13 mouse cellular contexts compared by ENCODE assay signal in the genomic region with DNA sequence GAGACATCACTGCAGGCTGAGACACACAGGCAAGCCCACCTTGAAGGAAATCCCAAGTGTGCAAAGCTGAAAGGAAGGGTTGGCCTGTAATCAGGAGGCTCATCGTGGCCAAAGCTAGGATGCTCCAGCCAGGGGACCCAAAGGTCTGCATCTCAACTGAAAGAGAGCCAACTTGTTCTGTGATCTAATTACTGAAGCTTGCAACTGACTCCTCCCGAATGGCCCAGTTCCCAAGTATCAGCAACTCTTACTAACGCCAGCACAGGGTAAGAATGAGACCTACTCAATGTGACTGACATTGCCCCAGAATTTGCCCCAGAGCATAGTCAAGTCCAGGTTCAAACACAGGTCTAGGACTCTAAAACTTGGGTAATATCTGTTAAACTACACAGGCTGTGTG. TPM values are rescaled to one million over a fixed set of nuclear protein-coding genes. Genes with fewer than 3 reads are reported as not detected.
DNase-seq lines count a peak whose midpoint lies in the region; ATAC-seq and TF ChIP-seq lines count a peak whose summit lies in the region.
"Had no signal": no experiment of that assay in that cellular context is flagged by ENCODE, and none has a peak within 500 bp of the region (broad histone marks: within the 10 kb centered on the region; RNA-seq: fewer than 3 reads in every experiment).

No protein-coding gene starts in this region.

- H3K36me3 ChIP-seq in lung, embryonic 14.5 days (ENCODE audit: insufficient read depth): no peaks in the 10 kb centered on the region
- H3K36me3 ChIP-seq in heart, embryonic 16.5 days (ENCODE audit: control insufficient read depth, insufficient read depth): no peaks in the 10 kb centered on the region
- no peaks in the 10 kb centered on the region for H3K36me3 ChIP-seq in midbrain, embryonic 11.5 days (ENCODE audit: control insufficient read depth, insufficient read depth, low read length)
- H3K36me3 ChIP-seq: forebrain, embryonic 15.5 days; heart, embryonic 13.5 days; neural tube, embryonic 13.5 days had no signal

- WGBS in cerebellum, adult 2 months: 15% methylated on average over 3 of the region's 3 CpGs
- WGBS in lung, embryonic 14.5 days: 59% methylated on average over 3 of the region's 3 CpGs
- 56% methylated on average over 3 of the region's 3 CpGs for WGBS in heart, embryonic 16.5 days
- WGBS in midbrain, embryonic 11.5 days: 86% methylated on average over 3 of the region's 3 CpGs

- no peak for DNase-seq in cerebellum, adult 2 months
- no peak for DNase-seq in cerebellum, adult 8-10 months
- DNase-seq in lung, embryonic 14.5 days: peak; percentile 14
- DNase-seq in lung, postnatal 4 days: no peak
- peak; percentile 82 for DNase-seq in retina, postnatal 1 day
- DNase-seq in midbrain, embryonic 11.5 days (ENCODE audit: low spot score, missing footprints): no peak
- DNase-seq in cerebellum, adult 9-11 months: no peak
- DNase-seq: kidney, postnatal 25 days had no signal

- TF ChIP-seq POLR2A in cerebellum, adult 2 months (IDR thresholded peaks at IDR 0.05; ENCODE audit: borderline replicate concordance, insufficient read depth, low read length): no peak

- H3K4me2 ChIP-seq in lung, embryonic 14.5 days: no peak overlapping the region
- H3K4me2 ChIP-seq in heart, embryonic 16.5 days (ENCODE audit: low read depth, low read length): no peak overlapping the region
- H3K4me2 ChIP-seq in midbrain, embryonic 11.5 days: no peak overlapping the region
- H3K4me2 ChIP-seq: forebrain, embryonic 15.5 days; heart, embryonic 13.5 days; neural tube, embryonic 13.5 days had no signal

- H3K9me3 ChIP-seq in lung, embryonic 14.5 days (ENCODE audit: low read depth, low read length): no peaks in the 10 kb centered on the region
- no peaks in the 10 kb centered on the region for H3K9me3 ChIP-seq in heart, embryonic 16.5 days (replicated peaks; ENCODE audit: control insufficient read depth, low read length)
- H3K9me3 ChIP-seq in midbrain, embryonic 11.5 days (ENCODE audit: control insufficient read depth, low read length): no peaks in the 10 kb centered on the region
- H3K9me3 ChIP-seq: forebrain, embryonic 15.5 days; heart, embryonic 13.5 days; neural tube, embryonic 13.5 days had no signal

- no peak for TF ChIP-seq CTCF in cerebellum, adult 2 months (IDR thresholded peaks at IDR 0.05; ENCODE audit: borderline replicate concordance, insufficient read depth, low read depth, low read length)
- TF ChIP-seq CTCF in lung, embryonic 14.5 days (IDR thresholded peaks at IDR 0.05; ENCODE audit: low read depth): no peak

- peak overlapping the region; percentile 50; the same call in 1 of the 2 replicates for H3K27ac ChIP-seq in cerebellum, adult 2 months (ENCODE audit: insufficient read depth, low read length)
- H3K27ac ChIP-seq in lung, embryonic 14.5 days (ENCODE audit: low read depth): no peak overlapping the region
- H3K27ac ChIP-seq in heart, embryonic 16.5 days (ENCODE audit: low read length): 0 out of 2 replicates have a peak overlapping the region, but pooled peaks have one; percentile 28
- H3K27ac ChIP-seq in midbrain, embryonic 11.5 days (ENCODE audit: low read depth, low read length): no peak overlapping the region
- H3K27ac ChIP-seq: forebrain, embryonic 15.5 days; heart, embryonic 13.5 days; neural tube, embryonic 13.5 days had no signal

- H3K4me3 ChIP-seq in cerebellum, adult 2 months (replicated peaks; ENCODE audit: insufficient read depth, low read depth, low read length): no peak overlapping the region
- no peak overlapping the region for H3K4me3 ChIP-seq in lung, embryonic 14.5 days (ENCODE audit: low read depth, low read length)
- no peak overlapping the region for H3K4me3 ChIP-seq in heart, embryonic 16.5 days (ENCODE audit: low read length)
- no peak overlapping the region for H3K4me3 ChIP-seq in midbrain, embryonic 11.5 days (ENCODE audit: low read depth, low read length)
- H3K4me3 ChIP-seq: forebrain, embryonic 15.5 days; heart, embryonic 13.5 days; neural tube, embryonic 13.5 days had no signal

- ATAC-seq in lung, embryonic 14.5 days (ENCODE audit: insufficient read depth): no peak
- no peak for ATAC-seq in heart, embryonic 16.5 days (replicated peaks; ENCODE audit: extremely low read depth, insufficient read depth, low FRiP score)
- ATAC-seq in midbrain, embryonic 11.5 days (ENCODE audit: low FRiP score): no peak
- ATAC-seq: inflammation-experienced regulatory T-cells, adult 6 months had no signal

- no peaks in the 10 kb centered on the region for H3K27me3 ChIP-seq in cerebellum, adult 2 months (ENCODE audit: control insufficient read depth, insufficient read depth, low read length)
- no peaks in the 10 kb centered on the region for H3K27me3 ChIP-seq in lung, embryonic 14.5 days (ENCODE audit: insufficient read depth, low read length)
- no peaks in the 10 kb centered on the region for H3K27me3 ChIP-seq in heart, embryonic 16.5 days (ENCODE audit: control insufficient read depth, insufficient read depth, low read length)
- H3K27me3 ChIP-seq in midbrain, embryonic 11.5 days (ENCODE audit: control insufficient read depth, insufficient read depth, low read length): no peaks in the 10 kb centered on the region
- H3K27me3 ChIP-seq: forebrain, embryonic 15.5 days; heart, embryonic 13.5 days; neural tube, embryonic 13.5 days had no signal

- H3K9ac ChIP-seq in lung, embryonic 14.5 days: no peak overlapping the region
- no peak overlapping the region for H3K9ac ChIP-seq in heart, embryonic 16.5 days (ENCODE audit: low read length)
- H3K9ac ChIP-seq in midbrain, embryonic 11.5 days (ENCODE audit: low read length): no peak overlapping the region
- H3K9ac ChIP-seq: forebrain, embryonic 15.5 days; heart, embryonic 13.5 days; neural tube, embryonic 13.5 days had no signal

- no peaks in the 10 kb centered on the region; the same call in 1 of the 2 replicates for H3K4me1 ChIP-seq in cerebellum, adult 2 months (ENCODE audit: control insufficient read depth, insufficient read depth, low read length)
- 0 out of 2 replicates have a peak, but pooled peaks cover 6% of the 10 kb centered on the region for H3K4me1 ChIP-seq in lung, embryonic 14.5 days (ENCODE audit: insufficient read depth)
- H3K4me1 ChIP-seq in heart, embryonic 16.5 days (ENCODE audit: control insufficient read depth, insufficient read depth, low read length): peaks cover 14% of the 10 kb centered on the region
- no peaks in the 10 kb centered on the region; the same call in 1 of the 2 replicates for H3K4me1 ChIP-seq in midbrain, embryonic 11.5 days (ENCODE audit: control insufficient read depth, insufficient read depth, low read length)

RNA-seq across cellular contexts. Expression of a gene that starts 53.9 kb away (rescaled TPM):
- polyA plus RNA-seq in cerebellum, adult 2 months (2012; rRNA removed): 48.5 and 53.6 TPM in 2 replicates
- polyA plus RNA-seq in lung, embryonic 14.5 days (2014; fragmentation: Nextera tagmentation; extraction: Ambion mirVana): 30.3 and 35.8 TPM in 2 replicates
- 20.2 and 20.6 TPM in 2 replicates for polyA plus RNA-seq in heart, embryonic 16.5 days (2015; fragmentation: Nextera tagmentation; extraction: Ambion mirVana)
- 45.2 and 50.7 TPM in 2 replicates for polyA plus RNA-seq in midbrain, embryonic 11.5 days (2014; fragmentation: Nextera tagmentation; extraction: Ambion mirVana)
- polyA plus RNA-seq: inflammation-experienced regulatory T-cells, adult 6 months had no signal

Comparison
In these comparisons a context has a peak if more than half of its experiments do, and no peak if none do; other contexts are left out.
1. DNase-seq: peak in lung, embryonic 14.5 days (single experiment) and retina, postnatal 1 day (single experiment); none in cerebellum, adult 2 months (0 of 2), cerebellum, adult 8-10 months (single experiment), lung, postnatal 4 days (0 of 2), midbrain, embryonic 11.5 days (single experiment) and cerebellum, adult 9-11 months (single experiment).
2. H3K27ac ChIP-seq: peak in cerebellum, adult 2 months (single experiment) and heart, embryonic 16.5 days (single experiment); none in lung, embryonic 14.5 days (single experiment) and midbrain, embryonic 11.5 days (single experiment).